Mouse (Mus musculus): ENCODE measurements around the gene Mdm4. TPM values are rescaled to one million over a fixed set of nuclear protein-coding genes. Genes with fewer than 3 reads are reported as not detected.

The Mdm4 gene
- 46.8 and 48.3 TPM in 2 replicates for polyA plus RNA-seq (2015; fragmentation: Nextera tagmentation; extraction: Ambion mirVana)

GRCm38 (mm10) chr1:133030461-133030860 lies at the start of gene Mdm4:
Gene Mdm4, minus strand, starts transcription at chr1:133030561.
- H3K9me3 ChIP-seq, result no peaks in the 10 kb centered on the region
- H3K36me3 ChIP-seq, result no peaks in the 10 kb centered on the region
- H3K4me3 ChIP-seq, result no peak within 1 kb of the TSS
- H3K27ac ChIP-seq (replicated peaks), result no peak within 1 kb of the TSS
- WGBS, result 92% methylated on average over 5 of the region's 5 CpGs
- H3K9ac ChIP-seq (replicated peaks), result no peak within 1 kb of the TSS
- H3K27me3 ChIP-seq, result no peaks in the 10 kb centered on the region
- no peak within 1 kb of the TSS for H3K4me2 ChIP-seq (replicated peaks)
- ATAC-seq (replicated peaks), result no peak
- H3K4me1 ChIP-seq, result peaks cover 10% of the 10 kb centered on the region

GRCm38 (mm10) chr1:133080079-133080561 lies 49.8 kb upstream of the Mdm4 start:
- no peaks in the 10 kb centered on the region for H3K27me3 ChIP-seq
- no peaks in the 10 kb centered on the region for H3K9me3 ChIP-seq
- H3K9ac ChIP-seq (replicated peaks), result no peak overlapping the region
- 17% methylated on average over 9 of the region's 9 CpGs for WGBS
- H3K36me3 ChIP-seq, result peaks cover 33% of the 10 kb centered on the region
- peak; percentile 82 for ATAC-seq (replicated peaks)
- H3K4me3 ChIP-seq, result no peak overlapping the region
- peaks cover 38% of the 10 kb centered on the region for H3K4me1 ChIP-seq
- peak overlapping the region; percentile 86 for H3K27ac ChIP-seq (replicated peaks)
- no peak overlapping the region for H3K4me2 ChIP-seq (replicated peaks)

DNA sequence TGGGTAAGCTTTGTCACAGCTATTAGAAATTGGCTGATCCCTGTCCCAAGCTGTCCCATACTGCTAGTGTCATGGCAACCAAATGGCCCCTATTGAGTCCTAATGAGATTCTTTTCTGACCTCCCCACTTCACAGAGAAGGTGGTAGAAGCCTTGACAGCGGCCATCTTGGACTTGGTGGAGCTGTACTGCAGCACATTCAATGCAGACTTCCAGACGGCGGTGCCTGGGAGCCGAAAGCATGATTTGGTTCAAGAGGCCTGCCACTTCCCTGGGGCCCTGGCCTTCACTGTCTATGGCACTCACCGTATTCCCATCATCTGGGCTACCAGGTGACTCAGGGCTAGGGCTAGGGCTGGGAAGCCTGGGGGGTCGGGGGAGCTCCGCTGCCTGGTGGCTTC lies 49.1 kb upstream of the Mdm4 start:
- no peak overlapping the region for H3K4me3 ChIP-seq
- peaks cover 38% of the 10 kb centered on the region for H3K4me1 ChIP-seq
- H3K27me3 ChIP-seq, result no peaks in the 10 kb centered on the region
- H3K9me3 ChIP-seq, result no peaks in the 10 kb centered on the region
- ATAC-seq (replicated peaks), result peak; percentile 36
- H3K4me2 ChIP-seq (replicated peaks), result no peak overlapping the region
- H3K9ac ChIP-seq (replicated peaks), result no peak overlapping the region
- WGBS, result 34% methylated on average over 7 of the region's 7 CpGs
- H3K36me3 ChIP-seq, result peaks cover 39% of the 10 kb centered on the region
- peak overlapping the region; percentile 86 for H3K27ac ChIP-seq (replicated peaks)

DNA sequence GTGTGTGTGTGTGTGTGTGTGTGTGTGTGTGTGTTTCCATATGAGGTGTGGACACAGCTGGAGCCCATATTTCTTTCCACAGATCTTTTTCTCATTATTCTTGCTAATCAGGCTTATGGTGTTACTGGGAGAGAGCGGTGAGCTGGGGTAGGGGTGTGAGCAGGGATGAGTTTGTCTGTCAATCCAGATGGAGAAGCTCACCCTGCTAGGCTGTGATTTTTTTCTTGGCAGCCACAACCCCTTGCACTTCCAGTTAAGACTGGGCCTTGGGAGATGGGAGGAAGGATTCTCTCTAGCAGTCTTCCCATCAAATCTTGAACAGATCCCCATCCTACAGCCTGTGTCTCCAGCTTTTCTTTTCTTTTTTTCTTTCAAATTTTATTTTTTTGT lies 48.0 kb upstream of the Mdm4 start:
- Histone ChIP-seq H3K4me3 (no peak overlapping the region), H3K27ac (replicated peaks) (peak overlapping the region; percentile 86), H3K36me3 (peaks cover 35% of the 10 kb centered on the region), H3K9me3 (no peaks in the 10 kb centered on the region), H3K27me3 (no peaks in the 10 kb centered on the region), H3K9ac (replicated peaks) (no peak overlapping the region), H3K4me2 (replicated peaks) (no peak overlapping the region), H3K4me1 (peaks cover 43% of the 10 kb centered on the region)
- WGBS, result 48% methylated on average over 1 of the region's 1 CpGs
- no peak; the same call in 1 of the 2 replicates for ATAC-seq (replicated peaks)

- no peak overlapping the region for H3K9ac ChIP-seq (replicated peaks)
- H3K9me3 ChIP-seq, result no peaks in the 10 kb centered on the region
- H3K27ac ChIP-seq (replicated peaks), result peak overlapping the region; percentile 86
- H3K36me3 ChIP-seq, result peaks cover 35% of the 10 kb centered on the region
- H3K27me3 ChIP-seq, result no peaks in the 10 kb centered on the region
- ATAC-seq (replicated peaks), result no peak
- H3K4me2 ChIP-seq (replicated peaks), result no peak overlapping the region
- 52% methylated on average over 11 of the region's 12 CpGs for WGBS
- H3K4me1 ChIP-seq, result peaks cover 46% of the 10 kb centered on the region
- no peak overlapping the region for H3K4me3 ChIP-seq
These were observed 47.4 kb upstream of the Mdm4 start for GRCm38 (mm10) chr1:133077606-133078337.

- no peak overlapping the region for H3K4me2 ChIP-seq (replicated peaks)
- no peak for ATAC-seq (replicated peaks)
- H3K27me3 ChIP-seq, result no peaks in the 10 kb centered on the region
- H3K4me3 ChIP-seq, result no peak overlapping the region
- no peaks in the 10 kb centered on the region for H3K9me3 ChIP-seq
- peaks cover 54% of the 10 kb centered on the region for H3K4me1 ChIP-seq
- peak overlapping the region; percentile 86 for H3K27ac ChIP-seq (replicated peaks)
- H3K36me3 ChIP-seq, result peaks cover 27% of the 10 kb centered on the region
- no peak overlapping the region for H3K9ac ChIP-seq (replicated peaks)
- WGBS, result 52% methylated on average over 20 of the region's 20 CpGs
These were observed 46.5 kb upstream of the Mdm4 start for GRCm38 (mm10) chr1:133076681-133077514.

DNA sequence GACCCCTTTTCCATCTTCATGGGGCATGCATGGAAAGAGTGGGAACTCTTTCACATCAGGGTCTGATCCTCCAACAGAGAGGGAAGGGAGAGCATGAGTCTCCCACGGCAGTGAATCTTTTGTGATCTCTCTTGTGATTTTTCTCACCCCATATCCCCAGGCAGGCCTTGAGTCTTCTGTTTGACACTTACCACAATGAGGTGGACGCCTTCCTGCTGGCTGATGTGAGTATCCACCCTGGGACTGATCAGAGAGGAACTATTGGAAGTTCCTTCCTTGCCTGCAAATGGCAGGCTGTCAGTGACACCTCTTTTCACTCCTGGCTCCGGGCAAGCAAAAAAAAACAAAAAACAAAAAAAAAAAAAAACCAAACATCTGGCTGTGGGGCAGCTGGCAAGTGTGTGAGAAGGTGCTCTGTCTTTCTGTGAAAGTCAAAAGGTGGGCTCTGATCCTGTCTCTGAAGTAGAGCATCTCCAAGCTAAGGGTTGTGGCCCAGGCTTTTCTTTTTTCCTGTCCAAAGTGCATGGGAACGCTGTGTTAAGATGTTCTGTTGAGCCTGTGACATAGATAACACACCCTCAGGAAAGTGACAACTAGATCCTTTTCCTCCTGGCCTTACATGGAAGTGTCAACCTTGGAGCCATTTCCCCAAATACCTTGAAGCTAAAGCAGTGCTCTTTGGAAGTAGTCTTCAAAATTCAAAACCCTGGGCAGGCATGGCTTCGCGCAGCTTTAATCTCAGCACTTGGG lies 45.5 kb upstream of the Mdm4 start:
- Histone ChIP-seq H3K36me3 (peaks cover 26% of the 10 kb centered on the region), H3K4me1 (peaks cover 62% of the 10 kb centered on the region), H3K27me3 (no peaks in the 10 kb centered on the region), H3K4me2 (replicated peaks) (no peak overlapping the region), H3K9ac (replicated peaks) (no peak overlapping the region), H3K9me3 (no peaks in the 10 kb centered on the region), H3K4me3 (no peak overlapping the region), H3K27ac (replicated peaks) (no peak overlapping the region)
- ATAC-seq (replicated peaks), result no peak
- WGBS, result 88% methylated on average over 6 of the region's 6 CpGs

- no peak for ATAC-seq (replicated peaks)
- H3K36me3 ChIP-seq, result peaks cover 26% of the 10 kb centered on the region
- peaks cover 55% of the 10 kb centered on the region for H3K4me1 ChIP-seq
These were observed 44.2 kb upstream of the Mdm4 start for GRCm38 (mm10) chr1:133074541-133074940.

GRCm38 (mm10) chr1:133073327-133073856 lies 43.0 kb upstream of the Mdm4 start:
- H3K36me3 ChIP-seq, result peaks cover 26% of the 10 kb centered on the region
- no peaks in the 10 kb centered on the region for H3K9me3 ChIP-seq
- peaks cover 60% of the 10 kb centered on the region for H3K4me1 ChIP-seq
- H3K9ac ChIP-seq (replicated peaks), result no peak overlapping the region
- 61% methylated on average over 9 of the region's 9 CpGs for WGBS
- no peak overlapping the region for H3K4me3 ChIP-seq
- no peaks in the 10 kb centered on the region for H3K27me3 ChIP-seq
- H3K4me2 ChIP-seq (replicated peaks), result no peak overlapping the region
- ATAC-seq (replicated peaks), result no peak
- H3K27ac ChIP-seq (replicated peaks), result no peak overlapping the region

More at GRCm38 (mm10) chr1:133074541-133074940, 44.2 kb upstream of the Mdm4 start:
- no peak overlapping the region for H3K4me3 ChIP-seq
- H3K27ac ChIP-seq (replicated peaks), result no peak overlapping the region
- H3K4me2 ChIP-seq (replicated peaks), result no peak overlapping the region
- H3K9ac ChIP-seq (replicated peaks), result no peak overlapping the region
- WGBS, result over 99% methylated on average over 13 of the region's 13 CpGs
- H3K9me3 ChIP-seq, result no peaks in the 10 kb centered on the region
- no peaks in the 10 kb centered on the region for H3K27me3 ChIP-seq

GRCm38 (mm10) chr1:133071666-133072381 lies 41.5 kb upstream of the Mdm4 start:
- peaks cover 26% of the 10 kb centered on the region for H3K36me3 ChIP-seq

GRCm38 (mm10) chr1:133070157-133070556 lies 39.8 kb upstream of the Mdm4 start:
- H3K4me1 ChIP-seq, result peaks cover 48% of the 10 kb centered on the region
- no peaks in the 10 kb centered on the region for H3K9me3 ChIP-seq
- no peak overlapping the region for H3K9ac ChIP-seq (replicated peaks)
- H3K4me3 ChIP-seq, result no peak overlapping the region
- no peak overlapping the region for H3K27ac ChIP-seq (replicated peaks)
- no peak for ATAC-seq (replicated peaks)
- no peak overlapping the region for H3K4me2 ChIP-seq (replicated peaks)
- 50% methylated on average over 4 of the region's 5 CpGs for WGBS
- H3K36me3 ChIP-seq, result peaks cover 25% of the 10 kb centered on the region
- no peaks in the 10 kb centered on the region for H3K27me3 ChIP-seq

More at GRCm38 (mm10) chr1:133071666-133072381, 41.5 kb upstream of the Mdm4 start:
- 46% methylated on average over 16 of the region's 16 CpGs for WGBS
- ATAC-seq (replicated peaks), result peak; percentile 40; the same call in 1 of the 2 replicates
- Histone ChIP-seq H3K4me2 (replicated peaks) (no peak overlapping the region), H3K9me3 (no peaks in the 10 kb centered on the region), H3K27me3 (no peaks in the 10 kb centered on the region), H3K27ac (replicated peaks) (peak overlapping the region; percentile 77), H3K9ac (replicated peaks) (no peak overlapping the region), H3K4me1 (peaks cover 50% of the 10 kb centered on the region), H3K4me3 (no peak overlapping the region)
